Mouse (Mus musculus) CH12.LX (cell line): ENCODE measurements at regions not wholly inside any gene's neighbourhood (a gene's known extent, or its start where the extent isn't known, plus 50 kb on each side); places are given as distances from the start of the nearest gene placed in this dataset.
"Not testable (repeated sequence)": the region's sequence is repeated elsewhere in the genome, so short reads cannot be mapped to it uniquely, and the experiment has no call there.

ENCODE experiments used
- DNase-seq: peaks from one replicate; pipeline ENCODE4 v3.0.0-alpha.2; 2013; ENCODE audit errors: extremely low read depth
- H3K27ac ChIP-seq: 2 replicates; pipeline ENCODE4 v1.5.1; 2012; ENCODE audit warnings: low read depth, mild to moderate bottlenecking, control low read depth, moderate library complexity; ENCODE audit not compliant: insufficient read depth
- H3K27me3 ChIP-seq: replicated peaks from 2 replicates; pipeline ENCODE3; 2012; ENCODE audit warnings: inconsistent platforms
- H3K36me3 ChIP-seq, 2 experiments: replicated peaks in 1 of 2; 2 replicates each; pipeline versions ENCODE3 to v1.6.1; 2012; ENCODE audit warnings: inconsistent platforms in 1 of 2, low read length in 1 of 2, mild to moderate bottlenecking in 1 of 2, mixed read lengths in 1 of 2, moderate library complexity in 1 of 2; ENCODE audit not compliant: control insufficient read depth in 1 of 2, insufficient read depth in 1 of 2
- H3K4me1 ChIP-seq, 2 experiments: 2 replicates each; pipeline ENCODE4 v1.6.1; 2012; ENCODE audit warnings: inconsistent platforms in 1 of 2, moderate library complexity in 1 of 2; ENCODE audit not compliant: insufficient read depth in 2 of 2, control insufficient read depth in 1 of 2
- H3K4me2 ChIP-seq: 2 replicates; pipeline ENCODE4 v1.6.1; 2012; ENCODE audit warnings: low read depth, mild to moderate bottlenecking, control low read depth; ENCODE audit not compliant: poor library complexity, insufficient read depth, severe bottlenecking
- H3K4me3 ChIP-seq, 3 experiments: fragments of 150-350 bp in 1 of 3; sonication (generic) in 1 of 3; replicated peaks in 1 of 3; 2 replicates each; pipeline versions ENCODE3 to v1.5.1; 2011 to 2012; ENCODE audit warnings: low read depth in 2 of 3, low read length in 2 of 3, mild to moderate bottlenecking in 2 of 3, moderate library complexity in 2 of 3, control low read depth in 1 of 3, improper control_type of control experiment in 1 of 3, inconsistent platforms in 1 of 3, mixed read lengths in 1 of 3; ENCODE audit not compliant: poor library complexity in 1 of 3
- H3K79me2 ChIP-seq: replicated peaks from 2 replicates; pipeline ENCODE4 v1.6.1; 2012; ENCODE audit warnings: mild to moderate bottlenecking, moderate library complexity; ENCODE audit not compliant: control insufficient read depth, poor library complexity, insufficient read depth, severe bottlenecking; ENCODE audit errors: extremely low read depth
- H3K9ac ChIP-seq: 2 replicates; pipeline ENCODE4 v1.6.1; 2012; ENCODE audit warnings: low read depth, mild to moderate bottlenecking, control low read depth, moderate library complexity; ENCODE audit not compliant: insufficient read depth
- H3K9me3 ChIP-seq: replicated peaks from 2 replicates; pipeline ENCODE3; 2012; ENCODE audit warnings: low read length, inconsistent platforms, mixed read lengths
- CHD1 ChIP-seq: IDR thresholded peaks from 2 replicates; pipeline ENCODE4 v1.6.1; 2012; ENCODE audit warnings: low read depth, low read length, improper control_type of control experiment, inconsistent platforms
- EP300 ChIP-seq: IDR thresholded peaks from 2 replicates; pipeline ENCODE4 v1.6.1; 2011; ENCODE audit warnings: low read length, improper control_type of control experiment
- ETS1 ChIP-seq: conservative IDR thresholded peaks from 2 replicates; pipeline ENCODE4 v1.6.1; 2012; ENCODE audit warnings: low read depth, mild to moderate bottlenecking, inconsistent platforms, low read length, improper control_type of control experiment, moderate library complexity
- GABPA ChIP-seq: IDR thresholded peaks from 2 replicates; pipeline ENCODE4 v1.6.1; 2012; ENCODE audit warnings: low read depth, low read length, improper control_type of control experiment, inconsistent platforms; ENCODE audit not compliant: insufficient replicate concordance
- IRF4 ChIP-seq: IDR thresholded peaks from 2 replicates; pipeline ENCODE4 v1.6.1; 2014; ENCODE audit warnings: low read depth, mild to moderate bottlenecking, inconsistent platforms, low read length, improper control_type of control experiment
- JUN ChIP-seq: IDR thresholded peaks from 2 replicates; pipeline ENCODE4 v1.6.1; 2011; ENCODE audit warnings: low read depth, mild to moderate bottlenecking, low read length, improper control_type of control experiment, moderate library complexity; ENCODE audit not compliant: insufficient read depth
- JUND ChIP-seq: conservative IDR thresholded peaks from 2 replicates; pipeline ENCODE4 v1.6.1; 2011; ENCODE audit warnings: low read depth, low read length, improper control_type of control experiment
- MAZ ChIP-seq: IDR thresholded peaks from 2 replicates; pipeline ENCODE4 v1.6.1; 2012; ENCODE audit warnings: low read depth, mild to moderate bottlenecking, inconsistent platforms, low read length, improper control_type of control experiment, moderate library complexity
- MXI1 ChIP-seq: IDR thresholded peaks from 2 replicates; pipeline ENCODE4 v1.6.1; 2011; ENCODE audit warnings: mild to moderate bottlenecking, low read depth, low read length, improper control_type of control experiment
- PAX5 ChIP-seq: IDR thresholded peaks from 2 replicates; pipeline ENCODE4 v1.6.1; 2012; ENCODE audit warnings: low read length, inconsistent platforms, mixed read lengths
- POLR2AphosphoS2 ChIP-seq: IDR thresholded peaks from 2 replicates; pipeline ENCODE4 v1.6.1; 2011; ENCODE audit warnings: low read depth, low read length, improper control_type of control experiment
- RCOR1 ChIP-seq: conservative IDR thresholded peaks from 2 replicates; pipeline ENCODE4 v1.6.1; 2012; ENCODE audit warnings: low read depth, mild to moderate bottlenecking, inconsistent platforms, low read length, improper control_type of control experiment
- ZNF384 ChIP-seq: IDR thresholded peaks from 2 replicates; pipeline ENCODE4 v1.6.1; 2012; ENCODE audit warnings: low read depth, low read length, improper control_type of control experiment, inconsistent platforms
- dilution Hi-C: fragments of 300-500 bp; cut with MboI; formaldehyde crosslinking; loops from 2 replicates; pipeline ENCODE4 v1.14.3; 2020; ENCODE audit warnings: low sequenced_read_pairs; ENCODE audit not compliant: extremely low pct_unique_long_range_greater_than_20kb, extremely low pct_ligation_motif_present
- in situ Hi-C: fragments of 300-500 bp; cut with MboI; formaldehyde crosslinking; loops from 3 replicates; pipeline ENCODE4 v1.14.3; 2019; ENCODE audit warnings: low sequenced_read_pairs, low pct_ligation_motif_present, low pct_unique_long_range_greater_than_20kb, mixed read lengths

GRCm38 (mm10) chr13:5939368-5939767 lies 78.1 kb downstream of the Klf6 start:
- Histone ChIP-seq H3K4me3 (no peak overlapping the region), H3K4me1 (peaks cover 6 to 24% of the 10 kb centered on the region in 2 experiments; a peak in 3 of 4 replicates), H3K9me3 (no peaks in the 10 kb centered on the region), H3K4me2 (no peak overlapping the region), H3K27ac (no peak overlapping the region), H3K36me3 (no peaks in the 10 kb centered on the region), H3K27me3 (no peaks in the 10 kb centered on the region), H3K79me2 (no peaks in the 10 kb centered on the region), H3K9ac (no peak overlapping the region)
- dilution Hi-C loops (no loop called here), in situ Hi-C loops (no loop called here)
- DNase-seq, result peak; percentile 75
- peak; percentile 67 for TF ChIP-seq JUN
- peak; percentile 94 for TF ChIP-seq IRF4
- 0 out of 2 replicates have a peak, but pooled peaks have one; percentile 19 for TF ChIP-seq RCOR1
- peak; percentile 97 for TF ChIP-seq EP300
- TF ChIP-seq ETS1, result peak; percentile 51
- no peak for TF ChIP-seq PAX5
- no peak for TF ChIP-seq GABPA
- TF ChIP-seq JUND, result peak; percentile 87

- TF ChIP-seq MXI1 (no peak), MAZ (no peak), CHD1 (no peak), ZNF384 (no peak), POLR2AphosphoS2 (no peak)
- Histone ChIP-seq H3K27ac (no peak overlapping the region), H3K4me2 (no peak overlapping the region), H3K4me3 (no peak overlapping the region), H3K4me1 (no peaks in the 10 kb centered on the region; a peak in 1 of 4 replicates), H3K9me3 (no peaks in the 10 kb centered on the region), H3K36me3 (no peaks in the 10 kb centered on the region), H3K27me3 (no peaks in the 10 kb centered on the region), H3K79me2 (no peaks in the 10 kb centered on the region), H3K9ac (no peak overlapping the region)
- DNase-seq, result no peak
- in situ Hi-C loops, result no loop called here
- dilution Hi-C loops, result no loop called here
Measured at GRCm38 (mm10) chr13:5952863-5953262, 91.6 kb downstream of the Klf6 start.

- H3K4me1 ChIP-seq, H3K4me2 ChIP-seq, H3K9me3 ChIP-seq, H3K27ac ChIP-seq, H3K27me3 ChIP-seq, H3K79me2 ChIP-seq, H3K9ac ChIP-seq, H3K4me3 ChIP-seq, H3K36me3 ChIP-seq, DNase-seq, in situ Hi-C loops, dilution Hi-C loops: not testable (repeated sequence)
Measured at GRCm38 (mm10) chr13:5955121-5955520, 93.8 kb downstream of the Klf6 start.
